Mouse (Mus musculus) v-Abl transformed pro-B cells (cell line): ENCODE measurements around the gene Dscaml1.

Experiments
- in situ Hi-C, 2 experiments: fragments of 400-800 bp; cut with MboI; formaldehyde crosslinking; loops; one replicate each; pipeline ENCODE4 v1.15.1; 2025; ENCODE audit not compliant: unreplicated experiment in 2 of 2

The Dscaml1 gene

DNA sequence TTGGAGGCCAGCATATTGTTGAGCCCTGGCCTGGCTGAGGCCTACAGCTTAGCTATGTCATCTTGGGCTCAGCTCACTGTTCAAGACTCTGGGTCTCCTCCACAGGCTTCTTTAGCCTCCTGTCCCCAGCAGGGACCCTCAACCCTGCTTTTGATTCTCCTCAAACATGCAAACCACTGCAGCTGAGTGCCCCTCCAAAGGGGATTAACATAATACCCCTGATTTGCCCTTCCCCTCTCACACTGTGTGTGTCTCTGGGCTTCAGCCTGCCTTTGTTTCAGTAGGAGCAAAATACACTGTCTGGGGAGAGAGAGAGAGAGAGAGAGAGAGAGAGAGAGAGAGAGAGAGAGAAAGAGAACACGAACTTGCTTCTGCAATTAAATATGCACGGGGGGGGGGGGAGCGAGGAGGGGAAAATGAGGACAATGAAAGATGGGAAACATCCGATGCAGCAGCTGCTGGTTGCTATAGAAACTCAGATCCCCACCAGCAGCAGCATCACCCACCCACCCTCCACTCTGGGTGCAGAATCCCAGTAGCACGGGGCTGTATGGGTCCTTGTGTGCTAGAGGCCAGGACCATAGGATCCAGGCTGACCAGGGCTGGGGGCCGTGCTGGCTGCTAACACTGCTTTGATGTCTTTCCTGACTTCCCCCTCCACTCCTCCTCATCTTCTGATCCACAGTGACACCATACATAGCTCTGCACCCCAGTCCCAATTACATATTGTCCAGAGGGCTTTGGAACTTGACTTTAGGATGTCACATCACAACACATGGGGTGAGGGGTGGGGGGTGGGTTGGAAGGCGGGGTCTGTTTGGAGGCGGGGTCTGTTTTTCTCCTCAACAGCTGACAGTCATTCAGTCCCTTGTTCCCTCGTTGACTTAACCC lies 231.0 kb downstream of the Dscaml1 start:
- in situ Hi-C loops: no loop called here

DNA sequence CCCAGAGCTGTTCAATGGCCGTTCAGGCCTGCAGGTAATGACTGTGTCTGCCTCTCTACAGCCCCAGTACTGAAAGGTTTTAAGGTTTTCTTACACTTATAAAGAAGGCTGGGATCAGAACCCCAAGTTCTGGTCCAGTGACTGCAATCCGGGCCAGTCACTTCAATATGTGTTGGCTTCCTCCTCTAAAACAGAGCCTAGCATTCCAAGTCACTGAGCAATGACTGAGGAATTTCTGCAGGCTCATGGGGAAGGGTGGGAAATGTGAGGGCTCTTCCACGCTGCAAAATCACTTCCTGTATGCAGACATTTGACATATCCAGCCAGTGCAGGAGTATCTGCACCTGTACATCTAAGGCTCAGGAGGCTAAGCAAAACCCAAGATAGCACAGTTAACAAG lies 233.8 kb downstream of the Dscaml1 start:
- in situ Hi-C loops: no loop called here

DNA sequence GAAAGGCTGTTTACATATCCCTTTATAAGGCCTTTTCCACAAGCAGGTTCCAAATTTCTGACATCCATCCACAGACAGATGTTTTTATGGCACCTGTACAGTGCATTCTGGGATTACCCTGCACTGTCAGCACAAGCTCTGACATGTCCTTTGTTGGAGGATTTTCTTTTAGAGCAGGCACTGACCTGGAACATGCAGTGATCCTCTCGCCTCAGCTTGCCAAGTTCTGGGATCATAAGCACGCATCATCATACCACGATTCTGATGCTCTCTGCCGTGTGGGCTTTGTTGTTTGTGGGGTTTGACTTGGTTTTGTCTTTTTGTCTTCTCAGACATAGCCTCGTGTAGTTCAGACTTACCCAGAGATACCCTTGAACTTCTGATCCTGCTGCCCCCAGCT lies 236.0 kb downstream of the Dscaml1 start:
- in situ Hi-C loops: no loop called here

DNA sequence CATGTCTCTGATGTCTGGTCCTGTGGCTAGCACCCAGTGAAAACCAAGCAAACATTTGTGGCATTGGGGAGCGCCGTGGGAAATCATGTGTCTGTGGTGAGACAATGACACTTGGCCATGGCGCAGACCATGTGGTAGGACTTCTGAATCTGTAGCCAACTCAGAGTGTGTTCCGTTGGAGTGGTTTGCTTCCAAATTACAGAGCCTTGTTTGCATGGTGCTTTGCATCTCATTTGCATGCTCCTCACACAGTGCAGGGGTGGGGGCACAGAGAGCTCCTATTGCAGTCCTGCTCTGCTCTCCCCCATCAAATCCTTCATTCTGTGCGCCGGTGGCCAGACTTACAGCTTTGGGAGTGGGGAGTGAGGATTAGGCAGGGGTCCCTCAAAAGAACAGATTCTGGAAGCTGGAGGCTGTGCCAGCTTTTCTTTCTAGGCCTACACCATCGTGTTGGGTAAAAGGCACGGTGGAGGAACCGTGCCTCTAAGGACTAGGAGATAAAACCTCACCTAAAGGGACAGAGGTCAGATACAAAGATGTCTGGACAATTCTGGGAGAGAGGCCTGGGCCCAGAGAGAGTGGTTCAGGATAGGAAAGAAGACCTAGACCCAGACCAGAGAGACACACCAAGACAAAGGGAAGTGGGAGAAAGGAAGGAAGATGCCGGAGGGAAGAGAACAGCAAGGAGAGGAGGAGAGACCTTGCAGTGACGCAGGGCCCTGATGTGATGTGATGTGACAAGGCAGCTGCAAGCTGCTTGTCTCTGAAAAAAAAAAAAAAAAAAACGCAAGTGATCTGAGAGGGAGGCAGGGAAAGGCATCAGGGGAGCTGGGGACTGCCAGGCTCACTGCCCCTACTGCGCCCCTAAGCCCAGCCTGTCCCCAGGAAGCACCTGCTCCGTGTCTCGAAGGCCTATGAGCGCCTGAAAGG lies 237.2 kb downstream of the Dscaml1 start:
- in situ Hi-C loops: no loop called here

DNA sequence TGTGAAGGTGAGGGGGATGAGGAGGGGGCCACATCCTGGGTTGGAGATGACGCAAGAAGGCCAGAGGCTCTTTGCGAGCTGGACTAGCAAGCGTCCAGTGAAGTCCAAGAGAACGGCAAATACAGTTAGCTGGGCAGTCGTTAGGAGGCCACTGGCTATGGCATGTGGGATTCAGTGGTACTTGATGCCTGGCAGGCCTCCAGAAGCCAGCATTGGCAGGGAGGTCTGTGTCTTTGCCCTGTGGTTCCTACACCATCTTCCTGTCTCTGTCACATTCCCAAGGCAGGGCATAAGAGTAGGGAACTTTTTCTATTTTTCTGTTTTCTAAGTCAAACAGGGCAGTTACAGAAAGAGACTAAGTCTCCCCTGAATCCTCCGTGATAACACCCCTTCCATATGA lies 237.9 kb downstream of the Dscaml1 start:
- in situ Hi-C loops: no loop called here

DNA sequence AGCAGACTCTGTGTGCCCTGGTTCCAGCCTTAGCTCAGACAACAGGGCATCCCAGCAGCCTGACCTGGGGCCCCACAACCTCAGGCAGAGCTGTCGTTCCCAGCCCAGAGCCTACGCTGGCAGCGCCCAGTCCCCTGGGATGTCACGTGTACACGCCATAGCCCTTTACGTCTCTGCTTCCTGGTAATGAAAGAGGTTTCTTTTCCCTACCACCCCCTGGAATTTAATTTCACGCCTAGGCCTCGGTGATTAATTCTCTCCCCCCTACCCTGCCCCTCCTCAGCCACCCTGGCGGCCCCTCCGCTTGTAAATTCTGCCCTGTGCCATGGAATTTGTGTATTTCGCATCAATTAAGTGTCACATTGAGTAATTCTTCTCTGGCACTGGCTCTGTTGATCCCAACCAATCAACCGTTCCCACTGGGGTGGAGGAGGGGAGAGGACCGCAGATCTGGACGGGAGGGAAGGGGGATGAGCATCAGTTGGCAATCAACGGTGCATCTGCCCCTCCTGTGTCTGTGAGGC lies 238.5 kb downstream of the Dscaml1 start:
- in situ Hi-C loops: no loop called here

DNA sequence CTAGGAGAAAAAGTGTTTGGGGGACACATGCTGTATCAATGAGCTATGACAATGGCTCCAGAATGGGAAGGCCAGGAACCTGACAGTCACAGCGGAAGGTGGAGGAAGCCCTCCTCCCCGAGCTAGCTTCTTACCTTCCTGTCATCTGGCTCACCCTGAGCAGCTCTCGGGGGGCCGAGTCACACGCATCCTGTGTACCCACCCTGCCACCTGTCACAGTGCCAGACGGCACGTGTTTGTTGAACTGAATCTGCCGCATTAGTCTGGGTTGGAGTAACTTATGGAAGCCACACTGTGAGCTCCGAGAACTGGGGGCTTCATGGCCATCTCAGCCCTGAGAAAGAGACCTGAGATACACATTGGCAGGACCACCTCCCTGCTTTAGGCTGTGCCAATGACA lies 249.5 kb downstream of the Dscaml1 start:
- in situ Hi-C loops: no loop called here

DNA sequence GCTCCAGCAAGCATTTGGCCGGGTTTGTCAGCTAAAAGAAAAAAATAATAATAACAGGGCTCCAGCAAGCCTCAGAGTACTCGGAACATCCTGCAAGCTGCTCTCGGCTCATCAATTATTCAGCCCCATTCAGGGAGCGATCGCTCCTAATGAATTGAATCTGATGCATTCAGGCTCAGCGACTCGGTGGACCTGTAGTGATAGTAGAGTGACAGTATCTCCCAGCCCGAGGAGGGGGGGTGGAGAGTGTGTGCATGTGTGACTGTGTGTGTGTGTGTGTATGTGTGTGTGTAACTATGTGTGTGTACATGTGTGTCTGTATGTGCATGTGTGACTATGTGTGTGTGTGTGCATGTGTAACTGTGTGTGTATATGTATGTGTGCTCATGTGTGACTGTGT lies 250.2 kb downstream of the Dscaml1 start:
- in situ Hi-C loops: no loop called here

DNA sequence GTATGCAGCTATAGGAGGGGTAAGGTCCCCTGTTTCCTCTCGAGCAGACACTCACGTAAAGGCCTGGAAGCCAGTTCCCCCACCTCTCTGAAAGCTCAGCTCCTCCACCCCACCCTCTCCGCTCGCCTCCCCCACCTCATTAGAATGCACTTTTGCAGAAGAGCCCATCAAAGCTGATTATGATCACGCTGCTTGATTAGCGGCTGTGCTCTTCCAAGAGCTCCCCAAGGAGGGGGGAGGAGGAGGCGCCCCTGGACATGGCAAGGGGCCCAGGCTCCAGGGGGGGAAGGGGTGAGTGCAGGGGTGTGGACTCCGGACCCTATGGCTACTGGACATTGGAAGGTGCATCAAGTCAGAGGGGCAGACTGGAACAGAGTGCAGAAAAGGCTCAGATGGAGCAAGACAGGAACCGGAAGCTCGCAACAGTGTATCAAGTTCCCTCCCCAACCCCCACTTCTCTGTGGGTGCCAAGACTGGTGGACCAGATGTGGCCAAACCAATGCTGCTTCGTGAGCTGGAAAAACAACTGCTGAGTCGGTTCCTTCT lies 250.9 kb downstream of the Dscaml1 start:
- in situ Hi-C loops: no loop called here

DNA sequence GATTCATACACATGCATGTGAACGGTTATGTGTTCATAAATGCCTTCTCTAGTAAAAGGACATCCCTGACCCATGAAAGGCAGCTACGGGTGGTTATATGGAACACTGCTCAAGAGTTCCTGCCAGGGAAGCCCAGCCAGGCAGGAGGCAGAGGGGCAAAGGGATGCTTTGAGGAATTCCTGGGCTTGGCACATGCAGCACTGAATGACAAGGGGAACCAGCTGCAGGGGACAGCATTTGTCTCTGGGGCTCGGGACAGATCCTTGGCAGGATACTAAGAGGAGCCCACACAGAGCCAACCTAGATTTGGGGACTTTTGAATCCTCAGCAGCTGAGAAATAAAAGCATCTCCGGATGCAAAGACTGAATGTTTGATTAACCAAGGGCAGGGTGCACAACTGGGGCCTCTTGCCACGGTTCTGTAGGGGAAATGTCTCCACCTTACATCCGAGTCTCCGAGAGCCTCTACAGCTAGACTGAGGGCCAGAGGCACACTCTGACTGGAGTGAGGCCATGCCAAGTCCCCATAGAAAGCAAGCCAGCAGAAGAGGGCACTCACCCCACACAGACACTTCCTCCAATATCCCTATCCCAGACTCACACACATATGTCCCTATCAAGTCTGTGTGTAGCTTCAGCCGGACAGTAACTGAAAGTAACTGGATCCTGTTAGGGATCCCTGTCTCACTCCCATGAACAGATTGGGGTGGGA lies 251.7 kb downstream of the Dscaml1 start:
- in situ Hi-C loops: no loop called here

DNA sequence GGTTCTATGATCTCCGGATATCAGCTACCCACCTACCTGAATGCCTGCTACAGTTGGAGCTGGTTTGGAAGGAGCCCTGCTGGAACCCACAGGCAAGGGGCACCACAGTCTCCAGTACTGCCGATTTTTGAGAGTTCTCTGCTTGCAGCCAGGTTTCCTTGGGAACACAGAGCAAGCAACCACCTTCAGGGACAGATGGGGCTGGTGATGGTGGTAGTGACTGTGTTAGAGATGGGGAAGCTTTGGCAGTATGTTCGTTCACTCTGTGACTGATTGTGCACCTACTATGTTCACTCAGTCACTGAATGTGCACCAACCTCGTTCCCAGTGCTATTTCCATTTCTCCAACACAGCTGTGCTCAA lies 252.2 kb downstream of the Dscaml1 start:
- in situ Hi-C loops: no loop called here

DNA sequence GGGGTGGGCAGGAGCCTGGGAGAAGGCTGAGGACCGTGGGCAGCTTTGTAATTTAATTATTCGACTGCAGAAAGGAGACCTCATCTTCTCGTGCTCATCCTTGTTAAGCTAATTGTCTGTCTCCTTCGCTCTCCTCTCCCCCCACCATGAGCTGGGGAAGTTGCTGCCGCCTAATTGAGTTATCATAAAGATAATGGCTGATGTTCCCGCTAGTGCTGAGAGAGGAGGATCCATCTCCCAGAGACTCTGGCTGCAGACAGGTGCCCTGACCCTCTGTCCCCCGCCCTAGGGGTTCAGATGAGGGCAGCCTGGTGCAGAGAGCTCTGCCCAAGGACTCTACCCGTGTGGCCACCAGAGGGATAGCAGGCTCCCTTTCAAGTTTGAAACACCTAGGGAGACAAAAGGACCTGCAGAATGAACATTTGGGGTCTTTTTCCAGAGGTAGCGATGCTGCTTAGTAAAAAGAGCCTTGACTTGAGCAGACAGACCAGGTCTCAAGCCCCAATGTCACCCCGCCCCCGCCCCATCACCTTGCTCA lies 256.1 kb downstream of the Dscaml1 start:
- in situ Hi-C loops: no loop called here

DNA sequence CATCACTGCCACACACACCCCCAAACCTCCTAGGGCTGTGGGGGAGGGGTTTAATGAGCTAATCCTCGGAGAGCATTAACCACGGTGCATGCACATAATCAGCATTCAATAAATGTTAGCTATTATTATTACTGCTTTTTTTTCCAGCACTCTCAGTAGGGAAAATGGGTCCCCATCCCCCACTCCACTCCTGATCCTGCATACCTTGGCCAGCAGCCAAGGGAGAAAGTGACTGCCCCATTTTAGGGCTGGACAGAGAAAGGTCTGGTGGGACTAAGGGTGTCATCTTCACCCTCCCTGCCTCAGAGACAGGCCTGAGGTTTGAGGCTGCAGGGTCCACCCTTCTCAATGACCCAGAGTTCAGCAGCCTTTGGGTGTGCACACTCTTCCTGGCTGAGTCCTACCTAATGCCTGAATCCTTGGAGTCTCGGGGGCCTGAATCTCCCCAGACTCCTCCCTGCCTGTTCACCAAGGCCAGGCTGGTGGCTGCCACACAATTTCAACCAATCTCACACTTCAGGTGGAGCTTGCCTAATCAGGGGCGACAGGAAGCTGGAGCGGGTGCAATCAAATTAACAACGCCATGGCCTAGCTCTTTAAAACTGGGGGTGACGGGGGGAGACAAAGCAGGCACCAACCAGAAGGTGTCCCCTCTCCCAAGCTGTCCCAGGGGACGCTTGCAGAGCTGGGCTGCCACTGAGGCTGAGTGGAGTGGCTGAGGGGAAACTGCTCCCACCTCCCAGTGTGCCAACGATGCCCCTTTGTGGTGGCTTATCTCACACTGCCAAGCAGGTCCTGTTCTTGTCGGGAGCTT lies 267.2 kb downstream of the Dscaml1 start:
- in situ Hi-C loops: no loop called here

DNA sequence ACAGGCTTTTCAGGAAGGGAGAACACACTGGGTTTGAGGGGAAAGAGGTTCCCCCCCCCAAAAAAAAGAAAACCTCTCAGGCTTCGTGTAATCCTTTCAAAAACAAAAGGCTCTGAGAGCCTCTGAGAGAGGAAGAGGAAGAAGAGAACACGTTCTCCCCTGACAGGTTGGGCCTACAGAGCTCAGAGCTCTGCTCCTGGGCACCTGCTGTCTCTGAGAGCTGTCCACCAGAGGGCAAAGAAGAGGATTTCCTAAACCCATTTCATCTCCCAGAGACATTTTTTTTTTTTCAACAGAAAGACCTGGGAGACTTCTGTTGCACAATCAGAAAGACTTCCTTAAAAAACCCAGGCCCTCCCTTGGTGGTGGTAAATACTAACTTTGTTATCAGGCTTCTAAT lies 267.8 kb downstream of the Dscaml1 start:
- in situ Hi-C loops: no loop called here

DNA sequence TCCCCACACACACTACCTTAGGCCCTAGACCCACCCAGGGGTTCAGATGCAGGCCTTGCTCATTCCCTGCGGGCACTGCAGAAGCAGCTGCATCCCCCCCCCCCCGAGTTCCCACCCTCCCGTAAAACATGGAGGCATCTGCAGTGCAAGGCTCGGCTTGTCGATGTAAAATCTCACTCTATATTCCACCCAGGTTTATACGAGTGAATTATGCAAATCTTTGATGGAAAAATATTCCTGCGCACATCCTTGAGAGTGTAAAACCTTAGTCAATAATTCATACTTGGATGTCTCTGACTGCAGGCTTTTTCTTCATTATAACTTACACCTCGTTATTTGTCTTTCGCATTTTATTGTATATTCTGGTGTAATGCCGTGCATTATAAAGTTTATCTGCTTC lies 272.7 kb downstream of the Dscaml1 start:
- in situ Hi-C loops: no loop called here

DNA sequence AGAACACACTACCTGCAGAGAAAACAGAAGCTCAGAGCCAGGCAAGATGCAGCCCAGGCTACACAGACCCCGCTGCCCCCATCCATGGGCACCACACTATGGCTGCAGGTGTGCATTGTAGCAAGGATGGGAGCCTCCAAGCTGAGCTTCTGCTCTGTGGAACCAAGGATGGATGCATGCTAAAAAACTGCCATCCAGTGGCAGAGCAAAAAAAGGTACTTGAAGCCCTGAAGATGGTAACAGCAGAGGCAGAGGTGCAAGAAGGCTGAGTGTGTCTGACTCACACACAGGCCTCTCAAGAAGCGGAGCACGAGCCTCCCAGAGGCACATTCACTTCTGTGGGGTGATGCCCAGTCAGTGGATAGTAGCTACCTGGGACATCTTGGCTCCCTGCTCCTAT lies 276.8 kb downstream of the Dscaml1 start:
- in situ Hi-C loops: no loop called here

DNA sequence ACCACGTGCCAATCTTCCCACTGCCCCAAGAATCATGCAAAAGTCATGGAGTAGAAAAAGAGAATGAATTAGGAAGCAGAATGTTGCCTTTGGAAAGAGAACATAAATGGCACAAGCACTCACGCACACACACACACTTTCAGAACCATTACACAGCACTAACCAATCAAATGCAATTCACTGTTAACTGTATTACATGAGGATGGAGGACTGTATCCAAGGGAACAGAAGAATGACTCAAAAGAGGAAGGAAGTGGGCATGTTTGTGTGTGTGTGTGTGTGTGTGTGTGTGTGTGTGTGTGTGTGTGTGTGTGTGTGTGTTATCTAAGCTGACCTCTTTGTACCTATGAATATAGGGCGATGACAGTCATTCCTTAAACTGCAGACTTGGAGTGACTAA lies 278.0 kb downstream of the Dscaml1 start:
- in situ Hi-C loops: no loop called here

DNA sequence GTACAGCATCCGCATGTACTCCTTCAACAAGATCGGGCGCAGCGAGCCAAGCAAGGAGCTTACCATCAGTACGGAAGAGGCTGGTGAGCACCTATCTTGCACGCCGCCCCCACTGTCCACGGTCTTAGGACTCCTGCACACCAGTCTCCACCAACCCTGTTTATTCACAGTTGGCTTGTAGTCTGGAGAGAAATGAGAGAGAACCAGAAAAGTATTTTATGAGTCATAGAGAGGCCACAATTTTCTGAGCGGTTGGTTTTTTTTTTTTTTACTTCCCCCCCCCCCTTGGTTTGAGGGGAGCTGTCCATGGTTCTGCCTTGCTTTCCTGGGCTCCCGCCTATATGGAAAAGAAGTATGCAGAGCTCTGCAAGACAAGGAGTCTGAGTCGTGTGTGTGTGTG lies 283.9 kb downstream of the Dscaml1 start:
- in situ Hi-C loops: no loop called here

DNA sequence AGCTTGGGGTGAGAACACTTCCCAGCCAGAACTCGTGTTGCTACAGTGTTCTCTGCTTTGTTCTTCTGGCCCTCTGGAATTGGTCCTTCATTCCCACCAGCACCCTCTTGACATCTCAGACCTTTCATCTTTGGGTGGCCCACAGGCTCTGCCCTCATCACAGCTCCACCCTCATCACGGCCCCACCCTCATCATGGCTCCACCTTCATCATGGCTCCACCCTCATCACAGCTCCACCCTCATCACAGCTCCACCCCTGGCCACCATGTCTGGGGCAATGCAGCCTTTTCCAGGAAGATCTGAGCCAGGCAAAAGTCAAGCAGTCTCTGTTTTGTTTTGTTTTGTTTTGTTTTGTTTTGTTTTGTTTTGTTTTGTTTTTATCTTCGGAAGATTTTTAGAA lies 289.0 kb downstream of the Dscaml1 start:
- in situ Hi-C loops: no loop called here

DNA sequence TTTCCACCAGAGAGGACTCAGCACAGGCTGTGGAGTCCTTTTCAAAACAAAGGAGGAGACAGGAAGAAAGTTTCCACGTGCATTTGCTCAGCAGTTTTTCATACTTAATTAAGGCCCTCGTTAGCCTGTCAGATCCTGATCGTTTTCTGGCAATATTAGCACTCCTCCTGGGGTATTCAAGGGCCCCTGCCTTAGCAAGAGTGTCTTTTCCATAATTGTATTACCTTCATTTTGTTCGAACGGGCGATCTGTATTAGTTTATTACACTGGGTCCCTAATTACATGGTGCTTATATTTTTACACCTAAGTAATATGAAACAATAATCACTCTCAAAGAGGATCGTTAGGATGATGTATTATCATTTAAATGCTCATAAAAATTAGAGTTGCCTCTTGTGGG lies 293.6 kb downstream of the Dscaml1 start:
- in situ Hi-C loops: no loop called here
